In genomic region chr6:17170782-17171272, GRCm38 (mm10) we compare ENCODE assay signal across 9 mouse cellular contexts.
DNase-seq lines count a peak whose midpoint lies in the region; ATAC-seq and TF ChIP-seq lines count a peak whose summit lies in the region.
"Had no signal": no experiment of that assay in that cellular context is flagged by ENCODE, and none has a peak within 500 bp of the region (broad histone marks: within the 10 kb centered on the region; RNA-seq: fewer than 3 reads in every experiment).

No protein-coding gene starts in this region.

- H3K4me1 ChIP-seq in kidney, adult 2 months (ENCODE audit: control insufficient read depth, insufficient read depth, low read length): no peaks in the 10 kb centered on the region
- H3K4me1 ChIP-seq in embryonic facial prominence, embryonic 12.5 days: peaks cover 8% of the 10 kb centered on the region

- WGBS in kidney, adult 2 months: 57% methylated on average over 7 of the region's 7 CpGs
- WGBS in embryonic facial prominence, embryonic 12.5 days: 57% methylated on average over 7 of the region's 7 CpGs

- H3K4me3 ChIP-seq in kidney, adult 2 months (ENCODE audit: insufficient read depth, low read depth, low read length): no peak overlapping the region
- no peak overlapping the region for H3K4me3 ChIP-seq in embryonic facial prominence, embryonic 12.5 days
- H3K4me3 ChIP-seq: erythroblast, embryonic 14.5 days had no signal

- TF ChIP-seq CTCF in kidney, adult 2 months (conservative IDR thresholded peaks at IDR 0.05; ENCODE audit: insufficient read depth, insufficient read length, low read depth, low read length): no peak

- no peak for DNase-seq in kidney, adult 2 months
- no peak for DNase-seq in kidney, postnatal 14 days
- peak; percentile 78 to 81 for DNase-seq in heart, postnatal 14 days
- peak; percentile 76 for DNase-seq in lung, postnatal 14 days
- DNase-seq in spleen, postnatal 14 days (ENCODE audit: low spot score in 2 of 2): no peak
- no peak for DNase-seq in Muller cell, postnatal 12 days (ENCODE audit: inconsistent ontology term)
- DNase-seq in layer of hippocampus, adult 9-10 months (ENCODE audit: low spot score): no peak

- H3K9me3 ChIP-seq in embryonic facial prominence, embryonic 12.5 days: no peaks in the 10 kb centered on the region

- intact Hi-C loops in heart, postnatal 14 days (cut with DNase I): loop anchor here (1.0 to 5.0 kb wide), 4 partner anchors 60 to 186 kb away; partner anchors contain the start of genes Cav1 and Cav2

- peak overlapping the region; percentile 34 for H3K4me2 ChIP-seq in embryonic facial prominence, embryonic 12.5 days (replicated peaks)

- H3K36me3 ChIP-seq in kidney, adult 2 months (ENCODE audit: control insufficient read depth, insufficient read depth, low read length): no peaks in the 10 kb centered on the region
- H3K36me3 ChIP-seq in embryonic facial prominence, embryonic 12.5 days: no peaks in the 10 kb centered on the region

- ATAC-seq in embryonic facial prominence, embryonic 12.5 days (ENCODE audit: insufficient number of reproducible peaks, insufficient read depth, low FRiP score, low TSS enrichment): no peak

- H3K27me3 ChIP-seq in kidney, adult 2 months (replicated peaks; ENCODE audit: control insufficient read depth, insufficient read depth, low read length): no peaks in the 10 kb centered on the region
- no peaks in the 10 kb centered on the region for H3K27me3 ChIP-seq in embryonic facial prominence, embryonic 12.5 days

- TF ChIP-seq POLR2A in kidney, adult 2 months (IDR thresholded peaks at IDR 0.05; ENCODE audit: low read depth, low read length): no peak

- H3K9ac ChIP-seq in embryonic facial prominence, embryonic 12.5 days: no peak overlapping the region

- peak overlapping the region; percentile 62 for H3K27ac ChIP-seq in kidney, adult 2 months (ENCODE audit: insufficient read depth, low read depth, low read length)
- 0 out of 2 replicates have a peak overlapping the region, but pooled peaks have one; percentile 25 for H3K27ac ChIP-seq in embryonic facial prominence, embryonic 12.5 days

Comparison
In these comparisons a context has a peak if more than half of its experiments do, and no peak if none do; other contexts are left out.
1. DNase-seq: peak in heart, postnatal 14 days (2 of 2) and lung, postnatal 14 days (single experiment); none in kidney, adult 2 months (single experiment), kidney, postnatal 14 days (single experiment), spleen, postnatal 14 days (0 of 2), Muller cell, postnatal 12 days (single experiment) and layer of hippocampus, adult 9-10 months (single experiment).